Mouse (Mus musculus) left cerebral cortex, adult 2 months (tissue): ENCODE results near the gene Pnkp. TPM values are rescaled to one million over a fixed set of nuclear protein-coding genes. Genes with fewer than 3 reads are reported as not detected.

Source experiments
- DNase-seq, 2 experiments: peaks; one replicate each; pipeline ENCODE4 v3.0.0; 2021 to 2022; ENCODE audit warnings: low spot score in 2 of 2, mixed read lengths in 1 of 2; ENCODE audit errors: extremely low spot score in 1 of 2
- H3K27ac ChIP-seq: fragments of 200-600 bp; 2 replicates; pipeline ENCODE4 v1.8.1; 2022
- H3K4me3 ChIP-seq: fragments of 200-600 bp; 2 replicates; pipeline ENCODE4 v1.8.1; 2022
- CTCF ChIP-seq: fragments of 200-600 bp; IDR thresholded peaks from 2 replicates; pipeline ENCODE4 v1.8.1; 2022; ENCODE audit warnings: antibody characterized with exemption, mild to moderate bottlenecking, moderate library complexity
- intact Hi-C: fragments of 180-260 bp; cut with DNase I; formaldehyde crosslinking; loops from one replicate; pipeline ENCODE4 v1.15.1; 2025
- total RNA-seq, 2 experiments: library from RNA; stranded (reverse); gene quantifications; 2 replicates each; pipeline ENCODE4 v1.2.3; 2021

The Pnkp gene
- total RNA-seq, 2 experiments from 2014 or later: 27.4 to 31.2 TPM

- DNase-seq: no peak
- no peak overlapping the region for H3K4me3 ChIP-seq
- no peak for TF ChIP-seq CTCF
- H3K27ac ChIP-seq: no peak overlapping the region
- intact Hi-C loops: no loop called here
Measured at GRCm38 (mm10) chr7:44883036-44883435, 26.1 kb downstream of the Pnkp start.

GRCm38 (mm10) chr7:44884637-44885036 lies 27.7 kb downstream of the Pnkp start:
- no peak for TF ChIP-seq CTCF
- Histone ChIP-seq H3K27ac (no peak overlapping the region; the same call in 1 of the 2 replicates), H3K4me3 (no peak overlapping the region)
- intact Hi-C loops: loop anchor here (2.0 kb wide), 1 partner anchor 14 kb away; no protein-coding TSS in a partner anchor
- DNase-seq: no peak

GRCm38 (mm10) chr7:44886964-44887363 lies 30.0 kb downstream of the Pnkp start:
- DNase-seq: no peak
- Histone ChIP-seq H3K27ac (no peak overlapping the region), H3K4me3 (no peak overlapping the region)
- intact Hi-C loops: no loop called here
- TF ChIP-seq CTCF: no peak

GRCm38 (mm10) chr7:44888256-44889105 lies 31.5 kb downstream of the Pnkp start:
- intact Hi-C loops: no loop called here
- Histone ChIP-seq H3K27ac (no peak overlapping the region), H3K4me3 (no peak overlapping the region)
- DNase-seq: no peak
- TF ChIP-seq CTCF: no peak

GRCm38 (mm10) chr7:44890180-44890579 lies 33.2 kb downstream of the Pnkp start:
- intact Hi-C loops: no loop called here
- DNase-seq: no peak
- H3K4me3 ChIP-seq: no peak overlapping the region
- TF ChIP-seq CTCF: no peak
- H3K27ac ChIP-seq: no peak overlapping the region

GRCm38 (mm10) chr7:44890737-44891136 lies 33.8 kb downstream of the Pnkp start:
- intact Hi-C loops: no loop called here
- no peak overlapping the region for H3K27ac ChIP-seq
- H3K4me3 ChIP-seq: peak overlapping the region; percentile 89; the same call in 1 of the 2 replicates
- TF ChIP-seq CTCF: no peak
- DNase-seq: no peak

- H3K27ac ChIP-seq: peak overlapping the region; percentile 100
- intact Hi-C loops: loop anchor here (1.0 kb wide), 1 partner anchor 42 kb away; the partner anchor contains the start of gene Tbc1d17
- no peak for TF ChIP-seq CTCF
- DNase-seq: no peak
- H3K4me3 ChIP-seq: peak overlapping the region; percentile 89
Measured at GRCm38 (mm10) chr7:44891611-44892010, 34.7 kb downstream of the Pnkp start.

GRCm38 (mm10) chr7:44892276-44892921 lies 35.5 kb downstream of the Pnkp start, which contains the start of gene Med25:
Med25 (minus strand) TSS chr7:44892712.
- Histone ChIP-seq H3K4me3 (peak within 1 kb of the TSS; percentile 89), H3K27ac (peak within 1 kb of the TSS; percentile 100)
- DNase-seq: peak; percentile 85 to 90
- TF ChIP-seq CTCF: no peak
- intact Hi-C loops: loop anchor here (1.0 kb wide), 1 partner anchor 43 kb away; the partner anchor contains the start of gene Tbc1d17

- Histone ChIP-seq H3K27ac (peak overlapping the region; percentile 100), H3K4me3 (peak overlapping the region; percentile 89)
- TF ChIP-seq CTCF: no peak
- no peak for DNase-seq
- intact Hi-C loops: no loop called here
Measured at GRCm38 (mm10) chr7:44893197-44893596, 36.3 kb downstream of the Pnkp start.

GRCm38 (mm10) chr7:44894175-44894574 lies 37.2 kb downstream of the Pnkp start:
- intact Hi-C loops: no loop called here
- no peak for DNase-seq
- TF ChIP-seq CTCF: no peak
- H3K27ac ChIP-seq: peak overlapping the region; percentile 100
- H3K4me3 ChIP-seq: no peak overlapping the region

- no peak for TF ChIP-seq CTCF
- H3K27ac ChIP-seq: peak overlapping the region; percentile 93
- DNase-seq: no peak
- intact Hi-C loops: no loop called here
- H3K4me3 ChIP-seq: peak overlapping the region; percentile 59
Measured at GRCm38 (mm10) chr7:44895206-44895592, 38.3 kb downstream of the Pnkp start.
